Mouse (Mus musculus) thymus, adult 2 months (tissue): ENCODE measurements around the gene Vat1.

Experiments used
- CTCF ChIP-seq: fragments of 200-500 bp; IDR thresholded peaks from 2 replicates; pipeline ENCODE4 v1.5.1; 2012; ENCODE audit warnings: mild to moderate bottlenecking, control low read depth, low read length, moderate library complexity, borderline replicate concordance; ENCODE audit not compliant: control insufficient read depth, poor library complexity, insufficient read depth; ENCODE audit errors: extremely low read depth
- POLR2A ChIP-seq: fragments of 200-500 bp; IDR thresholded peaks from 2 replicates; pipeline ENCODE4 v1.6.1; 2012; ENCODE audit warnings: mild to moderate bottlenecking, low read length, control low read depth, moderate library complexity; ENCODE audit not compliant: control insufficient read depth, poor library complexity, insufficient read depth; ENCODE audit errors: extremely low read depth

DNA sequence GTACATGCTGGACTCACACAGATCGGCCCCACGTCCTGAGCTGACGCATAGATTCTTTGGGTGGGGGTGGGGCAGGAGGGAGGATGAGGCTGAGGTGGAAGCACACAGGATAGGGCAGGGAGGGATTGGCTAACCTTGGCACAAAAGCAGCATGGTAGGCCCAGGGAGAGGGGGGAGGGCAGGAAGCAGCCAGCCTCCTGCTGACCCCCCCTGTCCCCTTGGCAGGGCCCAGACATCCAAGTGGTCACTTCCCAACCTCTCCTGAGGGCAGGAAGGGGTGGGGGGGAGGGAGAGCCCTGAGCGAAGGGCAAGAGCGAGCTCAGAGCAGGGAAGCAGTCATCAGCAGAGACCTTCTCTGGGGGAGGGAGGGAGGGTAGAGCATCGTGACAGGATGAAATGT lies 6.3 kb downstream of the Vat1 start:
- TF ChIP-seq CTCF (no peak), POLR2A (no peak)
